Mouse (Mus musculus) midbrain, embryonic 15.5 days (tissue): ENCODE results near the gene Itprid1. TPM values are rescaled to one million over a fixed set of nuclear protein-coding genes. Genes with fewer than 3 reads are reported as not detected.

ENCODE experiments used
- ATAC-seq: fragments of 200-750 bp; cut with Nextera tagmentation; replicated peaks from 2 replicates; pipeline ENCODE4 v1.8.0; 2017; ENCODE audit warnings: moderate TSS enrichment
- H3K27ac ChIP-seq: fragments of 300-500 bp; sonication (generic); 2 replicates; pipeline ENCODE4 v1.5.1; 2015; ENCODE audit warnings: mild to moderate bottlenecking, inconsistent platforms
- H3K27me3 ChIP-seq: fragments of 300-500 bp; sonication (generic); replicated peaks from 2 replicates; pipeline ENCODE4 v1.6.1; 2015; ENCODE audit warnings: inconsistent platforms
- H3K36me3 ChIP-seq: fragments of 300-500 bp; sonication (generic); replicated peaks from 2 replicates; pipeline ENCODE4 v1.6.1; 2015; ENCODE audit warnings: inconsistent platforms
- H3K4me1 ChIP-seq: fragments of 300-500 bp; sonication (generic); 2 replicates; pipeline ENCODE4 v1.6.1; 2015; ENCODE audit warnings: inconsistent platforms
- H3K4me2 ChIP-seq: fragments of 300-500 bp; sonication (generic); 2 replicates; pipeline ENCODE4 v1.6.1; 2015; ENCODE audit warnings: inconsistent platforms, mild to moderate bottlenecking, moderate library complexity
- H3K4me3 ChIP-seq: fragments of 300-500 bp; sonication (generic); 2 replicates; pipeline ENCODE4 v1.5.1; 2015; ENCODE audit warnings: mild to moderate bottlenecking, inconsistent platforms
- H3K9ac ChIP-seq: fragments of 300-500 bp; sonication (generic); 2 replicates; pipeline ENCODE4 v1.6.1; 2015; ENCODE audit warnings: mild to moderate bottlenecking, inconsistent platforms
- H3K9me3 ChIP-seq: fragments of 300-500 bp; sonication (generic); 2 replicates; pipeline ENCODE4 v1.6.1; 2016; ENCODE audit warnings: inconsistent platforms
- WGBS: fragments of 180-500 bp; shearing (Covaris S2); methylation state at CpG from one replicate; pipeline ENCODE4 v1.1.7; 2015; ENCODE audit warnings: mixed read lengths; 5-methylcytosine and 5-hydroxymethylcytosine counted together
- polyA plus RNA-seq: library from polyadenylated mRNA; unstranded; fragments of >200 nt; fragmentation: Nextera tagmentation; extraction: Ambion mirVana; gene quantifications from 2 replicates; pipeline ENCODE4 v1.2.1, GENCODE M21; 2015

Gene Itprid1
- polyA plus RNA-seq, 1 experiment from 2014 or later = not detected

- no peaks in the 10 kb centered on the region for H3K27me3 ChIP-seq
- no peak overlapping the region; the same call in 1 of the 2 replicates for H3K4me2 ChIP-seq
- no peaks in the 10 kb centered on the region for H3K9me3 ChIP-seq
- 29% methylated on average over 3 of the region's 3 CpGs for WGBS
- H3K27ac ChIP-seq = peak overlapping the region; percentile 79
- no peak overlapping the region for H3K9ac ChIP-seq
- H3K36me3 ChIP-seq = no peaks in the 10 kb centered on the region
- peaks cover 8% of the 10 kb centered on the region for H3K4me1 ChIP-seq
- no peak overlapping the region for H3K4me3 ChIP-seq
- ATAC-seq = peak; percentile 82
Observed at GRCm38 (mm10) chr6:55920282-55920720, 83.6 kb downstream of the Itprid1 start.

DNA sequence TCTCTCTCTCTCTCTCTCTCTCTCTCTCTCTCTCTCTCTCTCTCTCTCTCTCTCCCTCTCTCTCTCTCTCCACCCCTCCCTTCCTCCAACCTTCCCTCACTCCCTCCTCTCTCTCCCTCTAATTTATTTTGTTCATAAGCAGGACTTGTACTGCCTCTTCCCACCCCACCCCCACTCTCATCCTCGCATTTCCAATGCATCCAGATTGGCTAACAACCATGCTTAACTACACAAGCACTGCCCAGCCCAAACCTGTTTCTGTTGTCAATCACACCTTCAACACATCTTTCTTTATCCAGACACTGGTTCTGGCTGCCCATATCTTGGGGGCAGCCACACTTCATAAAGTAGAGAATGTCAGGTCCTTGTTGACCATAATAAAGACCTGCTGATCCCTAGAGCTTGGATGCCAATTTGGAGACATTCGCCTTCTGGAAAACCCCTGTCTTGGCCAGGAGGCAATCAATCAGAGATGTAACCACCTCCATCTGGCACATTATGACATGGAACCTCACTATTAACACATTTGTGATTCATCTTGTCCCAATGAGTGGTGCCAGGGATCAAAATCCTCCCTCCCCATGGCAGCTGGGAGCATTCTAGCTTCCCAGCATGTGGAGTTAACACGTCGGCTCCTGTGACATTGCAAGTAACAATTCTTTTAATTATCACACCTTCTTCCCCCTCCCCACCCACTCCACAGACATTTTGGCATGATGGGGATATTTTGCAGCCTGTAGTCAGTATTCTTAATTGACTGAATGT lies 84.4 kb downstream of the Itprid1 start:
- Histone ChIP-seq H3K4me1 (peaks cover 8% of the 10 kb centered on the region), H3K9me3 (no peaks in the 10 kb centered on the region), H3K36me3 (no peaks in the 10 kb centered on the region), H3K9ac (no peak overlapping the region), H3K4me3 (no peak overlapping the region), H3K4me2 (no peak overlapping the region; the same call in 1 of the 2 replicates), H3K27me3 (no peaks in the 10 kb centered on the region), H3K27ac (peak overlapping the region; percentile 79)
- 62% methylated on average over 4 of the region's 4 CpGs for WGBS
- peak; percentile 71 for ATAC-seq

DNA sequence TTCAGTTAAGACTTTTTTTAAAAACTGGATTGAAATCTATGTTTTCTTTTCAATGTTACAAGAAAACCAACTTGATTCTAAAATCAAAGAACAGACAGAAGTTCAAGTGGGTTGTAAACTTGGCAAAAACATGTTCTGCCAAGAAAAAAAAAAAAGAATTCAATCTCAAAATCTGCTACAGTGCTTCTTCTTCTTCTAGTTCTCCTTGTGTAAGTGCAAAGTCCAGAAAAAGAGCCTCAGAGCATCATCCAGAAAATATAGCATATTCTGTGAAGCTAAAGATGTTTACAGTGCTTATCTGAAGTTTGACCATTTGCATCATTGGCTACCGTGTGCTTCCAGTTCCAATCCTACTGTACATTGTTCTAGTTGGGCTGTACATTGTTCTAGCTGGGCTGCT lies 108.0 kb downstream of the Itprid1 start:
- H3K9ac ChIP-seq = no peak overlapping the region
- H3K4me3 ChIP-seq = no peak overlapping the region
- no peak overlapping the region for H3K4me2 ChIP-seq
- no peaks in the 10 kb centered on the region for H3K9me3 ChIP-seq
- no peaks in the 10 kb centered on the region for H3K36me3 ChIP-seq
- H3K27me3 ChIP-seq = no peaks in the 10 kb centered on the region
- ATAC-seq = no peak
- H3K4me1 ChIP-seq = no peaks in the 10 kb centered on the region
- H3K27ac ChIP-seq = no peak overlapping the region
- WGBS = 92% methylated on average over 1 of the region's 1 CpGs

DNA sequence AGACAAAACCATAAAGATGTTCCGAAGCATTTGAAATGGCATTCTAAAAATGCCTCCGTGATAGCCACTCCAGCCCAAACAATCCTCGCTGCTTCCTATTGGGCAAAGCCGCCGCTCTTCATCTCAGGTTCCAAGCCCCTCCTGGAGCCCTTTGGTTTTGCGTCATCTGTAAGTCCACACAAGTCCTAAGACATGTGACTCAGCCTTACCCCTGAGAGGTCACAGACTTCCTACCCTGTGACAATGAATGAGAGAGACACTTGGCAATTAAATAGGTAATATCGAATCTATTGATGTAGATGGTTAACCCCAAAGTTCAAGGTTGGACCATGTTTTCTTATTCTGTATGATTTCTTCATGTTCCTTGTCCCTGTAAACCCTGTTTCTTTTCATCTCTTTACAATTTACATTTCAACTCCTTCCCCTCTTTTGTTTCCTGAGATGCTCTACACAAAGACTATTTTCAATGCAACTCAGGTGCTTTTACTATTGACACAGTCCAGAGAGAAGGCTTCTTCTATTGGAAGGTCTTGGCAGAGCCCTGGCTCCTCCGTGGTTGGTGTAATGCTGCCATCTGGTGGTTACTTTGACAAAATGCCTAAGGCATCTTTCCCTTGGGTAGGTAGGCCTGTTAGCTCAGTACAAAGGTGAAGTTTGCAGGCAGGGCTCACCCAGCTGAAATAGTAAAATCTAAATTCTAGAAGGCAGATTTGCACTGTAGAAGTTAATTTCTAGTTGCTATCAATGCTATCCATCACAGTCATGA lies 113.8 kb downstream of the Itprid1 start:
- no peaks in the 10 kb centered on the region for H3K27me3 ChIP-seq
- H3K4me2 ChIP-seq = no peak overlapping the region
- WGBS = 73% methylated on average over 8 of the region's 8 CpGs
- H3K36me3 ChIP-seq = no peaks in the 10 kb centered on the region
- H3K9ac ChIP-seq = no peak overlapping the region
- no peaks in the 10 kb centered on the region for H3K4me1 ChIP-seq
- ATAC-seq = peak; percentile 96
- H3K4me3 ChIP-seq = no peak overlapping the region
- no peaks in the 10 kb centered on the region for H3K9me3 ChIP-seq
- H3K27ac ChIP-seq = no peak overlapping the region

GRCm38 (mm10) chr6:55972998-55973397 lies 136.3 kb downstream of the Itprid1 start:
- H3K4me3 ChIP-seq = no peak overlapping the region
- H3K9ac ChIP-seq = no peak overlapping the region
- H3K4me2 ChIP-seq = no peak overlapping the region
- no peaks in the 10 kb centered on the region for H3K9me3 ChIP-seq
- peak; percentile 72; the same call in 1 of the 2 replicates for ATAC-seq
- H3K27ac ChIP-seq = no peak overlapping the region
- no peaks in the 10 kb centered on the region for H3K27me3 ChIP-seq
- H3K36me3 ChIP-seq = no peaks in the 10 kb centered on the region
- H3K4me1 ChIP-seq = no peaks in the 10 kb centered on the region

- H3K27me3 ChIP-seq = no peaks in the 10 kb centered on the region
- no peak overlapping the region for H3K4me3 ChIP-seq
- H3K27ac ChIP-seq = no peak overlapping the region
- no peak overlapping the region for H3K9ac ChIP-seq
- no peaks in the 10 kb centered on the region for H3K9me3 ChIP-seq
- no peak for ATAC-seq
- H3K4me2 ChIP-seq = no peak overlapping the region
- H3K36me3 ChIP-seq = no peaks in the 10 kb centered on the region
- 86% methylated on average over 2 of the region's 2 CpGs for WGBS
- H3K4me1 ChIP-seq = no peaks in the 10 kb centered on the region
Observed at GRCm38 (mm10) chr6:55979766-55980165, 143.1 kb downstream of the Itprid1 start.

- ATAC-seq = no peak
- no peak overlapping the region for H3K4me2 ChIP-seq
- no peak overlapping the region for H3K27ac ChIP-seq
- H3K27me3 ChIP-seq = no peaks in the 10 kb centered on the region
- no peaks in the 10 kb centered on the region for H3K36me3 ChIP-seq
- no peaks in the 10 kb centered on the region for H3K9me3 ChIP-seq
- no peak overlapping the region for H3K9ac ChIP-seq
- H3K4me1 ChIP-seq = no peaks in the 10 kb centered on the region
- WGBS = 70% methylated on average over 4 of the region's 4 CpGs
- no peak overlapping the region for H3K4me3 ChIP-seq
Observed at GRCm38 (mm10) chr6:56008711-56009110, 172.0 kb downstream of the Itprid1 start.

DNA sequence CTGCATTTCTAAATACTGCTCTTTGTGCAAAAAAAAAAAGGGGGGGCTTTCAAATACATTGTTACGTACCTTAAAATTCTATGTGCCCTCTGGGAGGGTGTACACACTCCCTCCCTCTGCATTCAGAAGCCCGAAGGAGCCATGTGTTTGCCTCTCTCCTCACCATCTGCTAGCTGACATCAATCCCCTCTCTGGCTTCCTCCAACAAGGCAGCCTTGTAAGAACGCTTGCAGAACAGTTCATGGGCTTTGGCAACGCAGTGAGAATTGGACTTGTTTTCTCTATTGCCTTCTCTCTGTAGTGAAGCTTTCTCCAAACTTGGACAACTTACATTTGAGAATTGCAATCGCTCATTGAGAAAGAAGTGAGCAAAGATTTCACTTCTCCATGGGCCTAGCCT lies 175.7 kb downstream of the Itprid1 start:
- Histone ChIP-seq H3K36me3 (no peaks in the 10 kb centered on the region), H3K27me3 (no peaks in the 10 kb centered on the region), H3K27ac (no peak overlapping the region), H3K4me2 (no peak overlapping the region), H3K9me3 (no peaks in the 10 kb centered on the region), H3K4me1 (peaks cover 5% of the 10 kb centered on the region), H3K4me3 (no peak overlapping the region), H3K9ac (no peak overlapping the region)
- no peak for ATAC-seq
- WGBS = 72% methylated on average over 5 of the region's 5 CpGs

DNA sequence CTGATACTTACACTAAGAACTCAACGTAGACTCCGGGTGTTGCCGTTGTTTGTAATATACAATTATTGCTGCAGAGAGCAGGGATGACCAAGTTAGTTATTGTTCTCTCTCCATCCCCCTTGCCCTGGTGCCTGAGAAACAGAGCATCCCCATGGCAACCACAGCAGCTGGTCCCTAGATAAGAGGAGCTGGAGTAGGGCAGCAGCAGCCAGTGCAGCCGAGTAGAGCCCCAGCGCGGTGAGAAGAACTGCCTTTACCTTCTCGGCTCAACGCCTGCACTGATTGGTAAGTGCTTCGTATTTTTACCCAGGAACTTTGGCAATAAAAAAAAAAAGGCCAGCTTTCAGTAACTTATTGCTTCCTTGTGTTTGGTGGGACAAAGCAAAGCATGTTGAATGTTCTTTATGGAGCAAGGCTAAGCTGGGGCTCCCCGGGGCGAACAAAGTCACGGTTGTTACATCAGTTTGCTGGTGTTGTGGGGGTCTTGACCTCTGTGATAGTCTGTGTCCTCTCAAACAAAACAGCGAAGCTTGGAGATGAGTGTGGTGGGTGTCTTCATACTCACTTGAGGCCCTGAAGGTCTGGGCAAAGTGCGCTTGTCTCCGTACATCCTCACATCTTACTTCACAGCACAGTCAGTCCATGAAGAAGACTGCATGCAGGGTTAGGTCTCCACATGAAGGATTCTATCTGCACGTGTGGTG lies 180.7 kb downstream of the Itprid1 start, which contains the start of gene Ppp1r17:
Gene Ppp1r17, plus strand, starts transcription at position 207 of the 704 bp plus-strand sequence.
- 32% methylated on average over 16 of the region's 16 CpGs for WGBS
- H3K4me2 ChIP-seq = peak within 1 kb of the TSS; percentile 34
- no peak within 1 kb of the TSS for H3K4me3 ChIP-seq
- peaks cover 11% of the 10 kb centered on the region for H3K4me1 ChIP-seq
- H3K27me3 ChIP-seq = no peaks in the 10 kb centered on the region
- no peaks in the 10 kb centered on the region for H3K36me3 ChIP-seq
- H3K9me3 ChIP-seq = no peaks in the 10 kb centered on the region
- peak; percentile 95 for ATAC-seq
- no peak within 1 kb of the TSS for H3K27ac ChIP-seq
- no peak within 1 kb of the TSS for H3K9ac ChIP-seq

GRCm38 (mm10) chr6:56019632-56020031 lies 182.9 kb downstream of the Itprid1 start:
- no peaks in the 10 kb centered on the region for H3K9me3 ChIP-seq
- no peak overlapping the region for H3K4me3 ChIP-seq
- no peaks in the 10 kb centered on the region for H3K36me3 ChIP-seq
- no peak overlapping the region for H3K27ac ChIP-seq
- H3K4me1 ChIP-seq = peaks cover 11% of the 10 kb centered on the region
- H3K4me2 ChIP-seq = no peak overlapping the region
- WGBS = 56% methylated on average over 2 of the region's 2 CpGs
- H3K27me3 ChIP-seq = no peaks in the 10 kb centered on the region
- ATAC-seq = no peak
- no peak overlapping the region for H3K9ac ChIP-seq

GRCm38 (mm10) chr6:56025533-56025932 lies 188.8 kb downstream of the Itprid1 start:
- ATAC-seq = no peak

DNA sequence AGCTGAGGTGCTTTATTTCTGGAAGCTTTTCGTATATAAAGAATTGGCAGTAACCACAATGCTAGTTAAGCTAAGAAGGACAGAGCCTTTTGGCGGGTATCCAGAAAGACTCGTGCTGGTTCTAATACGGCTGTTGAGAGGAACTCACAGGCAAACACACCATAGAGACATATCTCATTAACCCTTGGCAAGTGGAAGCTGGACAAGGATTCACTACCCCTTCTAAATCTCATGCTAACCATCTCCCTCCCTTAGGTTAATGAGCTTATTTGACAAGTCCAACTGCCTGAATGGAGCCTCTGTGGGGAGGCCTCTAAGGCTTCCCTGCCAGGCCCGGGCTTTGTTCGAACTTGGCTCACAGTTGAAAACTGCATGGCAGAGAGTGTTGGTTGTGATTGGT lies 190.6 kb downstream of the Itprid1 start:
- no peak overlapping the region for H3K4me2 ChIP-seq
- no peaks in the 10 kb centered on the region for H3K4me1 ChIP-seq
- H3K27ac ChIP-seq = no peak overlapping the region
- no peaks in the 10 kb centered on the region for H3K27me3 ChIP-seq
- ATAC-seq = peak; percentile 49
- H3K4me3 ChIP-seq = no peak overlapping the region
- no peak overlapping the region for H3K9ac ChIP-seq
- H3K36me3 ChIP-seq = no peaks in the 10 kb centered on the region
- WGBS = 53% methylated on average over 6 of the region's 6 CpGs
- no peaks in the 10 kb centered on the region for H3K9me3 ChIP-seq

More at GRCm38 (mm10) chr6:56025533-56025932, 188.8 kb downstream of the Itprid1 start:
- Histone ChIP-seq H3K4me3 (no peak overlapping the region), H3K4me2 (no peak overlapping the region), H3K9me3 (no peaks in the 10 kb centered on the region), H3K27ac (no peak overlapping the region), H3K4me1 (no peaks in the 10 kb centered on the region), H3K36me3 (no peaks in the 10 kb centered on the region), H3K9ac (no peak overlapping the region), H3K27me3 (no peaks in the 10 kb centered on the region)
- WGBS = 54% methylated on average over 2 of the region's 2 CpGs
